16 mouse cellular contexts compared by ENCODE assay signal in genomic region chr6:114414510-114414909, GRCm38 (mm10). TPM values are rescaled to one million over a fixed set of nuclear protein-coding genes. Genes with fewer than 3 reads are reported as not detected.
DNase-seq lines count a peak whose midpoint lies in the region; ATAC-seq and TF ChIP-seq lines count a peak whose summit lies in the region.
"Had no signal": no experiment of that assay in that cellular context is flagged by ENCODE, and none has a peak within 500 bp of the region (broad histone marks: within the 10 kb centered on the region; RNA-seq: fewer than 3 reads in every experiment).

No protein-coding gene starts in this region.

- H3K27me3 ChIP-seq in forebrain, embryonic 12.5 days, result no peaks in the 10 kb centered on the region
- no peaks in the 10 kb centered on the region for H3K27me3 ChIP-seq in forebrain, embryonic 15.5 days
- 0 out of 2 replicates have a peak, but pooled peaks cover 5% of the 10 kb centered on the region for H3K27me3 ChIP-seq in neural tube, embryonic 12.5 days (replicated peaks)
- no peaks in the 10 kb centered on the region for H3K27me3 ChIP-seq in hindbrain, postnatal 0 days (ENCODE audit: insufficient read depth, low read length)
- H3K27me3 ChIP-seq in limb, embryonic 10.5 days (ENCODE audit: low read depth, poor library complexity, severe bottlenecking), result 0 out of 2 replicates have a peak, but pooled peaks cover 4% of the 10 kb centered on the region
- H3K27me3 ChIP-seq: limb, embryonic 15.5 days; neural tube, embryonic 13.5 days; stomach, embryonic 15.5 days had no signal

- H3K4me3 ChIP-seq in forebrain, embryonic 12.5 days (replicated peaks), result no peak overlapping the region
- no peak overlapping the region for H3K4me3 ChIP-seq in forebrain, embryonic 15.5 days
- no peak overlapping the region for H3K4me3 ChIP-seq in neural tube, embryonic 12.5 days
- no peak overlapping the region for H3K4me3 ChIP-seq in hindbrain, postnatal 0 days (ENCODE audit: low read length)
- H3K4me3 ChIP-seq in limb, embryonic 10.5 days, result no peak overlapping the region
- H3K4me3 ChIP-seq: heart, embryonic 10.5 days; kidney, embryonic 15.5 days; limb, embryonic 15.5 days; neural tube, embryonic 13.5 days; stomach, embryonic 15.5 days had no signal

- H3K9ac ChIP-seq in forebrain, embryonic 12.5 days, result no peak overlapping the region
- no peak overlapping the region for H3K9ac ChIP-seq in forebrain, embryonic 15.5 days (replicated peaks)
- no peak overlapping the region for H3K9ac ChIP-seq in neural tube, embryonic 12.5 days
- H3K9ac ChIP-seq in hindbrain, postnatal 0 days (replicated peaks; ENCODE audit: low read length), result no peak overlapping the region
- H3K9ac ChIP-seq: kidney, embryonic 15.5 days; limb, embryonic 15.5 days; neural tube, embryonic 13.5 days; stomach, embryonic 15.5 days had no signal

- TF ChIP-seq CTCF in hindbrain, postnatal 0 days (IDR thresholded peaks at IDR 0.05; ENCODE audit: low read depth), result no peak

- no peaks in the 10 kb centered on the region for H3K9me3 ChIP-seq in forebrain, embryonic 12.5 days
- H3K9me3 ChIP-seq in forebrain, embryonic 15.5 days, result no peaks in the 10 kb centered on the region
- no peaks in the 10 kb centered on the region for H3K9me3 ChIP-seq in neural tube, embryonic 12.5 days
- no peaks in the 10 kb centered on the region for H3K9me3 ChIP-seq in hindbrain, postnatal 0 days (ENCODE audit: low read length)
- H3K9me3 ChIP-seq in limb, embryonic 10.5 days (replicated peaks), result no peaks in the 10 kb centered on the region
- H3K9me3 ChIP-seq: heart, embryonic 10.5 days; kidney, embryonic 15.5 days; limb, embryonic 15.5 days; neural tube, embryonic 13.5 days; stomach, embryonic 15.5 days had no signal

- no peak overlapping the region for H3K4me2 ChIP-seq in forebrain, embryonic 12.5 days
- no peak overlapping the region for H3K4me2 ChIP-seq in forebrain, embryonic 15.5 days (replicated peaks)
- H3K4me2 ChIP-seq in neural tube, embryonic 12.5 days (replicated peaks), result no peak overlapping the region
- H3K4me2 ChIP-seq in hindbrain, postnatal 0 days (ENCODE audit: low read depth, low read length), result no peak overlapping the region
- H3K4me2 ChIP-seq: kidney, embryonic 15.5 days; limb, embryonic 15.5 days; neural tube, embryonic 13.5 days; stomach, embryonic 15.5 days had no signal

- ATAC-seq in forebrain, embryonic 12.5 days (ENCODE audit: low FRiP score), result peak; percentile 36; the same call in 1 of the 2 replicates
- no peak; the same call in 1 of the 2 replicates for ATAC-seq in forebrain, embryonic 15.5 days (replicated peaks)
- ATAC-seq in neural tube, embryonic 12.5 days (ENCODE audit: low FRiP score, low read depth), result peak; percentile 65; the same call in 1 of the 2 replicates
- ATAC-seq in hindbrain, postnatal 0 days, result peak; percentile 83

- H3K27ac ChIP-seq in forebrain, embryonic 12.5 days, result no peak overlapping the region
- H3K27ac ChIP-seq in forebrain, embryonic 15.5 days (replicated peaks), result no peak overlapping the region
- H3K27ac ChIP-seq in neural tube, embryonic 12.5 days, result no peak overlapping the region
- no peak overlapping the region for H3K27ac ChIP-seq in hindbrain, postnatal 0 days
- H3K27ac ChIP-seq in limb, embryonic 10.5 days, result no peak overlapping the region
- H3K27ac ChIP-seq: heart, embryonic 10.5 days; kidney, embryonic 15.5 days; limb, embryonic 15.5 days; neural tube, embryonic 13.5 days; stomach, embryonic 15.5 days had no signal

- peaks cover 7% of the 10 kb centered on the region for H3K4me1 ChIP-seq in forebrain, embryonic 12.5 days
- peaks cover 7% of the 10 kb centered on the region for H3K4me1 ChIP-seq in forebrain, embryonic 15.5 days
- H3K4me1 ChIP-seq in neural tube, embryonic 12.5 days, result no peaks in the 10 kb centered on the region
- H3K4me1 ChIP-seq in hindbrain, postnatal 0 days (ENCODE audit: insufficient read depth, low read length), result no peaks in the 10 kb centered on the region
- no peaks in the 10 kb centered on the region for H3K4me1 ChIP-seq in limb, embryonic 10.5 days
- H3K4me1 ChIP-seq: heart, embryonic 10.5 days; kidney, embryonic 15.5 days; limb, embryonic 15.5 days; stomach, embryonic 15.5 days had no signal

- WGBS in forebrain, embryonic 12.5 days, result 58% methylated on average over 8 of the region's 8 CpGs
- WGBS in forebrain, embryonic 15.5 days, result 35% methylated on average over 8 of the region's 8 CpGs
- WGBS in neural tube, embryonic 12.5 days, result 53% methylated on average over 8 of the region's 8 CpGs
- 14% methylated on average over 8 of the region's 8 CpGs for WGBS in hindbrain, postnatal 0 days
- 65% methylated on average over 8 of the region's 8 CpGs for WGBS in limb, embryonic 10.5 days

- H3K36me3 ChIP-seq in forebrain, embryonic 12.5 days (replicated peaks), result no peaks in the 10 kb centered on the region
- no peaks in the 10 kb centered on the region for H3K36me3 ChIP-seq in forebrain, embryonic 15.5 days
- no peaks in the 10 kb centered on the region for H3K36me3 ChIP-seq in neural tube, embryonic 12.5 days
- H3K36me3 ChIP-seq in hindbrain, postnatal 0 days (ENCODE audit: insufficient read depth, low read length), result no peaks in the 10 kb centered on the region
- no peaks in the 10 kb centered on the region for H3K36me3 ChIP-seq in limb, embryonic 10.5 days
- H3K36me3 ChIP-seq: heart, embryonic 10.5 days; kidney, embryonic 15.5 days; limb, embryonic 15.5 days; neural tube, embryonic 13.5 days; stomach, embryonic 15.5 days had no signal

- no peak for DNase-seq in neural tube, embryonic 10.5 days (ENCODE audit: extremely low spot score, low spot score)
- DNase-seq in hindbrain, postnatal 0 days (ENCODE audit: low spot score), result peak; percentile 61
- DNase-seq in right cerebral cortex, postnatal 36 days (ENCODE audit: low spot score in 2 of 2), result peak; percentile 45 to 70
- DNase-seq in adrenal gland, postnatal 14 days, result no peak
- no peak for DNase-seq in limb, embryonic 10.5 days (ENCODE audit: low spot score)
- DNase-seq: adrenal gland, adult 8-10 months; cerebellum, postnatal 36 days; lung, adult 2 months had no signal

RNA-seq across cellular contexts. Expression of gene Hrh1, which starts 16.8 kb away (rescaled TPM):
- polyA plus RNA-seq in forebrain, embryonic 12.5 days (2016; fragmentation: Nextera tagmentation; extraction: Ambion mirVana), result 0.15 and 0.23 TPM in 2 replicates
- 0.65 and 0.73 TPM in 2 replicates for polyA plus RNA-seq in forebrain, embryonic 15.5 days (2015; fragmentation: Nextera tagmentation; extraction: Ambion mirVana)
- polyA plus RNA-seq in neural tube, embryonic 12.5 days (2016; fragmentation: Nextera tagmentation; extraction: Ambion mirVana), result 0.18 and 0.24 TPM in 2 replicates
- total RNA-seq in hindbrain, postnatal 0 days (2014; rRNA removed), result 2.4 and 5.3 TPM in 2 replicates
- 1.6 and 1.9 TPM in 2 replicates for polyA plus RNA-seq in hindbrain, postnatal 0 days (2015; fragmentation: Nextera tagmentation; extraction: Ambion mirVana)
- 1.2 and 1.5 TPM in 2 replicates for total RNA-seq in adrenal gland, postnatal 14 days (2021)
- 0.05 TPM in 1 of 2 replicates, not detected in the other for polyA plus RNA-seq in limb, embryonic 10.5 days (2016; fragmentation: Nextera tagmentation; extraction: Ambion mirVana)
- polyA plus RNA-seq: heart, embryonic 10.5 days had no signal

Comparison
In these comparisons a context has a peak if more than half of its experiments do, and no peak if none do; other contexts are left out.
1. DNase-seq: peak in hindbrain, postnatal 0 days (single experiment) and right cerebral cortex, postnatal 36 days (2 of 2); none in neural tube, embryonic 10.5 days (single experiment), adrenal gland, postnatal 14 days (single experiment) and limb, embryonic 10.5 days (single experiment).